Mouse (Mus musculus): ENCODE results near the gene Rnf123. TPM values are rescaled to one million over a fixed set of nuclear protein-coding genes. Genes with fewer than 3 reads are reported as not detected.

Rnf123 gene
- polyA plus RNA-seq (2015; fragmentation: Nextera tagmentation; extraction: Ambion mirVana) = 54.7 and 55.0 TPM in 2 replicates

- H3K27me3 ChIP-seq (replicated peaks) = peaks cover 29% of the 10 kb centered on the region
- no peak for ATAC-seq (replicated peaks)
- H3K4me2 ChIP-seq = peak within 1 kb of the TSS; percentile 34
- no peaks in the 10 kb centered on the region for H3K9me3 ChIP-seq
- WGBS = 38% methylated on average over 12 of the region's 12 CpGs
- no peak within 1 kb of the TSS for H3K27ac ChIP-seq
- H3K9ac ChIP-seq = no peak within 1 kb of the TSS
- H3K4me3 ChIP-seq = no peak within 1 kb of the TSS
- peaks cover 37% of the 10 kb centered on the region for H3K36me3 ChIP-seq (replicated peaks)
- H3K4me1 ChIP-seq = peaks cover 19% of the 10 kb centered on the region
Observed at GRCm38 (mm10) chr9:108082988-108083431, at the start of gene Rnf123. Gene Rnf123, minus strand, starts transcription at chr9:108083346.

GRCm38 (mm10) chr9:108132373-108132772, 49.2 kb upstream of the Rnf123 start:
- H3K27ac ChIP-seq = no peak overlapping the region
- no peak for ATAC-seq (replicated peaks)
- H3K36me3 ChIP-seq (replicated peaks) = no peaks in the 10 kb centered on the region
- H3K4me1 ChIP-seq = no peaks in the 10 kb centered on the region
- no peaks in the 10 kb centered on the region for H3K9me3 ChIP-seq
- no peaks in the 10 kb centered on the region for H3K27me3 ChIP-seq (replicated peaks)
- WGBS = 93% methylated on average over 3 of the region's 3 CpGs
- no peak overlapping the region for H3K4me2 ChIP-seq
- no peak overlapping the region for H3K4me3 ChIP-seq
- no peak overlapping the region for H3K9ac ChIP-seq

GRCm38 (mm10) chr9:108131502-108131901, 48.4 kb upstream of the Rnf123 start:
- no peak for ATAC-seq (replicated peaks)
- Histone ChIP-seq H3K4me3 (no peak overlapping the region), H3K27me3 (replicated peaks) (no peaks in the 10 kb centered on the region), H3K9ac (no peak overlapping the region), H3K9me3 (no peaks in the 10 kb centered on the region), H3K36me3 (replicated peaks) (no peaks in the 10 kb centered on the region), H3K4me1 (no peaks in the 10 kb centered on the region), H3K4me2 (no peak overlapping the region), H3K27ac (no peak overlapping the region)
- WGBS = 86% methylated on average over 5 of the region's 5 CpGs

GRCm38 (mm10) chr9:108129042-108129948, 46.1 kb upstream of the Rnf123 start:
- H3K4me1 ChIP-seq = no peaks in the 10 kb centered on the region
- H3K4me2 ChIP-seq = no peak overlapping the region
- H3K4me3 ChIP-seq = no peak overlapping the region
- 87% methylated on average over 13 of the region's 13 CpGs for WGBS
- no peaks in the 10 kb centered on the region for H3K9me3 ChIP-seq
- no peaks in the 10 kb centered on the region for H3K27me3 ChIP-seq (replicated peaks)
- H3K9ac ChIP-seq = no peak overlapping the region
- no peak for ATAC-seq (replicated peaks)
- H3K36me3 ChIP-seq (replicated peaks) = 0 out of 2 replicates have a peak, but pooled peaks cover 6% of the 10 kb centered on the region
- H3K27ac ChIP-seq = no peak overlapping the region

GRCm38 (mm10) chr9:108128248-108128647, 45.1 kb upstream of the Rnf123 start:
- 88% methylated on average over 11 of the region's 11 CpGs for WGBS
- Histone ChIP-seq H3K27ac (no peak overlapping the region), H3K27me3 (replicated peaks) (no peaks in the 10 kb centered on the region), H3K9ac (no peak overlapping the region), H3K36me3 (replicated peaks) (0 out of 2 replicates have a peak, but pooled peaks cover 6% of the 10 kb centered on the region), H3K9me3 (no peaks in the 10 kb centered on the region), H3K4me2 (no peak overlapping the region), H3K4me3 (no peak overlapping the region), H3K4me1 (no peaks in the 10 kb centered on the region)
- no peak for ATAC-seq (replicated peaks)

- H3K4me3 ChIP-seq = no peak overlapping the region
- H3K4me1 ChIP-seq = no peaks in the 10 kb centered on the region
- H3K9me3 ChIP-seq = no peaks in the 10 kb centered on the region
- H3K36me3 ChIP-seq (replicated peaks) = 0 out of 2 replicates have a peak, but pooled peaks cover 6% of the 10 kb centered on the region
- H3K4me2 ChIP-seq = no peak overlapping the region
- H3K27me3 ChIP-seq (replicated peaks) = no peaks in the 10 kb centered on the region
- ATAC-seq (replicated peaks) = no peak
- no peak overlapping the region for H3K27ac ChIP-seq
- no peak overlapping the region for H3K9ac ChIP-seq
- WGBS = 85% methylated on average over 17 of the region's 17 CpGs
Observed at GRCm38 (mm10) chr9:108126436-108127180, 43.5 kb upstream of the Rnf123 start.

- 89% methylated on average over 8 of the region's 8 CpGs for WGBS
- H3K27me3 ChIP-seq (replicated peaks) = no peaks in the 10 kb centered on the region
- no peak for ATAC-seq (replicated peaks)
- H3K4me2 ChIP-seq = no peak overlapping the region
- no peak overlapping the region for H3K4me3 ChIP-seq
- H3K9me3 ChIP-seq = no peaks in the 10 kb centered on the region
- H3K36me3 ChIP-seq (replicated peaks) = 0 out of 2 replicates have a peak, but pooled peaks cover 6% of the 10 kb centered on the region
- no peak overlapping the region for H3K9ac ChIP-seq
- no peak overlapping the region for H3K27ac ChIP-seq
- no peaks in the 10 kb centered on the region for H3K4me1 ChIP-seq
Observed at GRCm38 (mm10) chr9:108125731-108126130, 42.6 kb upstream of the Rnf123 start.

GRCm38 (mm10) chr9:108123916-108124315, 40.8 kb upstream of the Rnf123 start:
- H3K27ac ChIP-seq = no peak overlapping the region
- H3K4me2 ChIP-seq = no peak overlapping the region
- H3K4me3 ChIP-seq = no peak overlapping the region
- 0 out of 2 replicates have a peak, but pooled peaks cover 6% of the 10 kb centered on the region for H3K36me3 ChIP-seq (replicated peaks)
- no peak for ATAC-seq (replicated peaks)
- H3K9me3 ChIP-seq = no peaks in the 10 kb centered on the region
- no peaks in the 10 kb centered on the region for H3K4me1 ChIP-seq
- H3K27me3 ChIP-seq (replicated peaks) = no peaks in the 10 kb centered on the region
- whole genome bisulfite sequencing = 93% methylated on average over 4 of the region's 4 CpGs
- H3K9ac ChIP-seq = no peak overlapping the region

- no peak for ATAC-seq (replicated peaks)
- H3K4me2 ChIP-seq = no peak overlapping the region
- no peaks in the 10 kb centered on the region for H3K9me3 ChIP-seq
- H3K27me3 ChIP-seq (replicated peaks) = no peaks in the 10 kb centered on the region
- no peak overlapping the region for H3K27ac ChIP-seq
- H3K4me3 ChIP-seq = no peak overlapping the region
- no peak overlapping the region for H3K9ac ChIP-seq
- WGBS = 85% methylated on average over 10 of the region's 10 CpGs
- H3K36me3 ChIP-seq (replicated peaks) = peaks cover 13% of the 10 kb centered on the region
- no peaks in the 10 kb centered on the region for H3K4me1 ChIP-seq
Observed at GRCm38 (mm10) chr9:108121170-108121969, 38.2 kb upstream of the Rnf123 start.

GRCm38 (mm10) chr9:108120671-108121070, 37.5 kb upstream of the Rnf123 start:
- H3K9me3 ChIP-seq = no peaks in the 10 kb centered on the region
- H3K4me1 ChIP-seq = no peaks in the 10 kb centered on the region
- 90% methylated on average over 8 of the region's 8 CpGs for WGBS
- ATAC-seq (replicated peaks) = no peak
- no peak overlapping the region for H3K27ac ChIP-seq
- peaks cover 18% of the 10 kb centered on the region for H3K36me3 ChIP-seq (replicated peaks)
- H3K4me2 ChIP-seq = no peak overlapping the region
- H3K9ac ChIP-seq = no peak overlapping the region
- H3K4me3 ChIP-seq = no peak overlapping the region
- no peaks in the 10 kb centered on the region for H3K27me3 ChIP-seq (replicated peaks)

GRCm38 (mm10) chr9:108119891-108120411, 36.8 kb upstream of the Rnf123 start:
- WGBS = 53% methylated on average over 11 of the region's 11 CpGs
- no peak for ATAC-seq (replicated peaks)
- Histone ChIP-seq H3K4me1 (no peaks in the 10 kb centered on the region), H3K4me3 (no peak overlapping the region), H3K4me2 (no peak overlapping the region), H3K27me3 (replicated peaks) (no peaks in the 10 kb centered on the region), H3K27ac (no peak overlapping the region), H3K9me3 (no peaks in the 10 kb centered on the region), H3K9ac (no peak overlapping the region), H3K36me3 (replicated peaks) (peaks cover 20% of the 10 kb centered on the region)
